Mouse (Mus musculus) kidney, postnatal 4 days (tissue): ENCODE data around the gene Ptger1.
A peak's percentile ranks its signal among the peaks of the same experiment; 100 is the strongest.

Experiments used
- DNase-seq, 2 experiments: peaks; one replicate each; pipeline ENCODE4 v3.0.0; 2021; ENCODE audit warnings: mixed read lengths in 2 of 2

Ptger1 gene

GRCm38 (mm10) chr8:83665969-83666865, at the start of gene Ptger1:
Ptger1 (plus strand) TSS chr8:83666678.
- peak; percentile 73 to 81 for DNase-seq

GRCm38 (mm10) chr8:83617111-83617510, 49.4 kb upstream of the Ptger1 start:
- no peak for DNase-seq

- no peak for DNase-seq
These were observed 47.9 kb upstream of the Ptger1 start for GRCm38 (mm10) chr8:83618566-83618965.

- DNase-seq = no peak
These were observed 46.8 kb upstream of the Ptger1 start for GRCm38 (mm10) chr8:83619568-83620285.

GRCm38 (mm10) chr8:83621691-83622388, 44.6 kb upstream of the Ptger1 start:
- no peak for DNase-seq

- DNase-seq = peak; percentile 93 to 94
These were observed 44.0 kb upstream of the Ptger1 start for GRCm38 (mm10) chr8:83622389-83622989.

GRCm38 (mm10) chr8:83623549-83623948, 42.9 kb upstream of the Ptger1 start:
- no peak for DNase-seq

GRCm38 (mm10) chr8:83624739-83625138, 41.7 kb upstream of the Ptger1 start:
- peak; percentile 55 to 65 for DNase-seq

- no peak for DNase-seq
These were observed 40.7 kb upstream of the Ptger1 start for GRCm38 (mm10) chr8:83625676-83626299.

- DNase-seq = no peak
These were observed 34.3 kb upstream of the Ptger1 start for GRCm38 (mm10) chr8:83632083-83632707.

GRCm38 (mm10) chr8:83638856-83639255, 27.6 kb upstream of the Ptger1 start:
- DNase-seq = no peak

GRCm38 (mm10) chr8:83639649-83640048, 26.8 kb upstream of the Ptger1 start:
- no peak for DNase-seq

GRCm38 (mm10) chr8:83647511-83647910, 19.0 kb upstream of the Ptger1 start:
- DNase-seq = no peak

- no peak for DNase-seq
These were observed 18.4 kb upstream of the Ptger1 start for GRCm38 (mm10) chr8:83648031-83648430.

- DNase-seq = no peak
These were observed 16.8 kb upstream of the Ptger1 start for GRCm38 (mm10) chr8:83649699-83650098.

- peak; percentile 95 to 98 for DNase-seq
These were observed 14.3 kb upstream of the Ptger1 start, which contains the start of gene Gipc1 for GRCm38 (mm10) chr8:83652030-83652743. Gipc1 (plus strand) TSS chr8:83652677.

GRCm38 (mm10) chr8:83652744-83653661, 13.5 kb upstream of the Ptger1 start:
- peak; percentile 63 to 77 for DNase-seq

- no peak for DNase-seq
These were observed 12.8 kb upstream of the Ptger1 start for GRCm38 (mm10) chr8:83653662-83654017.

GRCm38 (mm10) chr8:83654725-83655124, 11.8 kb upstream of the Ptger1 start:
- DNase-seq = no peak

GRCm38 (mm10) chr8:83656043-83656442, 10.4 kb upstream of the Ptger1 start:
- no peak for DNase-seq
